Mouse (Mus musculus) stomach, postnatal 0 days (tissue): ENCODE results near the gene Gpx4. TPM values are rescaled to one million over a fixed set of nuclear protein-coding genes. Genes with fewer than 3 reads are reported as not detected.

Experiments
- ATAC-seq: fragments of 200-750 bp; cut with Nextera tagmentation; 2 replicates; pipeline ENCODE4 v1.8.0; 2017; ENCODE audit not compliant: low FRiP score, low TSS enrichment
- DNase-seq: peaks from one replicate; pipeline ENCODE4 v3.0.0-alpha.2; 2016; ENCODE audit warnings: low spot score
- H3K27ac ChIP-seq: fragments of 300-500 bp; sonication (generic); replicated peaks from 2 replicates; pipeline ENCODE4 v1.5.1; 2014; ENCODE audit warnings: mild to moderate bottlenecking, control low read depth
- H3K27me3 ChIP-seq: fragments of 300-500 bp; sonication (generic); 2 replicates; pipeline ENCODE4 v1.6.1; 2014; ENCODE audit warnings: low read length; ENCODE audit not compliant: control insufficient read depth, insufficient read depth
- H3K36me3 ChIP-seq: fragments of 300-500 bp; sonication (generic); 2 replicates; pipeline ENCODE4 v1.6.1; 2014; ENCODE audit warnings: low read length, mixed read lengths; ENCODE audit not compliant: control insufficient read depth, insufficient read depth
- H3K4me1 ChIP-seq: fragments of 300-500 bp; sonication (generic); replicated peaks from 2 replicates; pipeline ENCODE4 v1.6.1; 2014; ENCODE audit warnings: antibody characterized with exemption; ENCODE audit not compliant: control insufficient read depth, insufficient read depth
- H3K4me2 ChIP-seq: fragments of 300-500 bp; sonication (generic); replicated peaks from 2 replicates; pipeline ENCODE4 v1.6.1; 2014; ENCODE audit warnings: low read depth, mild to moderate bottlenecking, control low read depth, moderate library complexity
- H3K4me3 ChIP-seq: fragments of 300-500 bp; sonication (generic); 2 replicates; pipeline ENCODE4 v1.5.1; 2014; ENCODE audit warnings: low read depth, low read length, control low read depth
- H3K9ac ChIP-seq: fragments of 300-500 bp; sonication (generic); 2 replicates; pipeline ENCODE4 v1.6.1; 2014; ENCODE audit warnings: mild to moderate bottlenecking, low read length, control low read depth, mixed read lengths
- H3K9me3 ChIP-seq: fragments of 300-500 bp; sonication (generic); 2 replicates; pipeline ENCODE4 v1.6.1; 2016; ENCODE audit warnings: low read length; ENCODE audit not compliant: control insufficient read depth
- CTCF ChIP-seq: IDR thresholded peaks from 2 replicates; pipeline ENCODE4 v1.5.1; 2016; ENCODE audit warnings: antibody characterized with exemption, low read depth, mild to moderate bottlenecking, moderate library complexity
- EP300 ChIP-seq: optimal IDR thresholded peaks from 2 replicates; pipeline ENCODE3; 2016; ENCODE audit warnings: antibody characterized with exemption
- WGBS: fragments of 180-500 bp; shearing (Covaris S2); extraction: QIAGEN DNeasy Blood & Tissue Kit; methylation state at CpG from one replicate; pipeline ENCODE4 v1.1.7; 2014; 5-methylcytosine and 5-hydroxymethylcytosine counted together
- polyA plus RNA-seq: library from polyadenylated mRNA; unstranded; fragments of >200 nt; fragmentation: Nextera tagmentation; extraction: Ambion mirVana; gene quantifications from 2 replicates; pipeline ENCODE4 v1.2.1, GENCODE M21; 2015

Gpx4 gene
- polyA plus RNA-seq, 1 experiment from 2014 or later, result 435 TPM

GRCm38 (mm10) chr10:80020191-80020590, 26.8 kb upstream of the Gpx4 start:
- 0 out of 2 replicates have a peak, but pooled peaks cover 3% of the 10 kb centered on the region for H3K4me1 ChIP-seq
- no peak overlapping the region for H3K9ac ChIP-seq
- H3K27ac ChIP-seq, result no peak overlapping the region
- TF ChIP-seq EP300 (no peak), CTCF (no peak)
- H3K9me3 ChIP-seq, result no peaks in the 10 kb centered on the region
- H3K27me3 ChIP-seq, result no peaks in the 10 kb centered on the region
- DNase-seq, result no peak
- no peak overlapping the region for H3K4me2 ChIP-seq
- H3K36me3 ChIP-seq, result no peaks in the 10 kb centered on the region
- ATAC-seq, result no peak
- 44% methylated on average over 11 of the region's 11 CpGs for WGBS
- H3K4me3 ChIP-seq, result no peak overlapping the region

- H3K9me3 ChIP-seq, result no peaks in the 10 kb centered on the region
- no peak for DNase-seq
- no peak overlapping the region for H3K9ac ChIP-seq
- no peak overlapping the region for H3K4me2 ChIP-seq
- no peak for ATAC-seq
- 0 out of 2 replicates have a peak, but pooled peaks cover 3% of the 10 kb centered on the region for H3K4me1 ChIP-seq
- H3K4me3 ChIP-seq, result no peak overlapping the region
- TF ChIP-seq CTCF, result peak; percentile 24
- TF ChIP-seq EP300, result no peak
- no peaks in the 10 kb centered on the region for H3K36me3 ChIP-seq
- WGBS, result 79% methylated on average over 18 of the region's 18 CpGs
- no peaks in the 10 kb centered on the region for H3K27me3 ChIP-seq
- no peak overlapping the region for H3K27ac ChIP-seq
Observed at GRCm38 (mm10) chr10:80020603-80021319, 26.2 kb upstream of the Gpx4 start.

GRCm38 (mm10) chr10:80021320-80021641, 25.7 kb upstream of the Gpx4 start:
- H3K4me1 ChIP-seq, result 0 out of 2 replicates have a peak, but pooled peaks cover 3% of the 10 kb centered on the region
- no peaks in the 10 kb centered on the region for H3K36me3 ChIP-seq
- TF ChIP-seq EP300, result no peak
- no peak for TF ChIP-seq CTCF
- no peak overlapping the region for H3K4me3 ChIP-seq
- H3K4me2 ChIP-seq, result no peak overlapping the region
- H3K9ac ChIP-seq, result no peak overlapping the region
- H3K9me3 ChIP-seq, result no peaks in the 10 kb centered on the region
- no peak for DNase-seq
- no peaks in the 10 kb centered on the region for H3K27me3 ChIP-seq
- no peak for ATAC-seq
- no peak overlapping the region for H3K27ac ChIP-seq
- WGBS, result 83% methylated on average over 13 of the region's 13 CpGs

- DNase-seq (no peak), ATAC-seq (no peak)
- H3K36me3 ChIP-seq, result no peaks in the 10 kb centered on the region
- H3K4me1 ChIP-seq, result 0 out of 2 replicates have a peak, but pooled peaks cover 3% of the 10 kb centered on the region
- no peak overlapping the region for H3K27ac ChIP-seq
- H3K27me3 ChIP-seq, result no peaks in the 10 kb centered on the region
- no peak overlapping the region for H3K4me2 ChIP-seq
- 87% methylated on average over 12 of the region's 12 CpGs for WGBS
- no peak overlapping the region for H3K9ac ChIP-seq
- H3K4me3 ChIP-seq, result no peak overlapping the region
- H3K9me3 ChIP-seq, result no peaks in the 10 kb centered on the region
- TF ChIP-seq CTCF, result no peak
- no peak for TF ChIP-seq EP300
Observed at GRCm38 (mm10) chr10:80022164-80022563, 24.8 kb upstream of the Gpx4 start.

GRCm38 (mm10) chr10:80022806-80023205, 24.2 kb upstream of the Gpx4 start:
- Histone ChIP-seq H3K4me3 (no peak overlapping the region), H3K4me2 (no peak overlapping the region), H3K36me3 (no peaks in the 10 kb centered on the region), H3K27ac (no peak overlapping the region), H3K9ac (no peak overlapping the region), H3K27me3 (no peaks in the 10 kb centered on the region), H3K4me1 (0 out of 2 replicates have a peak, but pooled peaks cover 3% of the 10 kb centered on the region), H3K9me3 (no peaks in the 10 kb centered on the region)
- TF ChIP-seq EP300 (no peak), CTCF (no peak)
- 94% methylated on average over 8 of the region's 8 CpGs for WGBS
- no peak for DNase-seq
- no peak for ATAC-seq

- ATAC-seq, result no peak
- Histone ChIP-seq H3K4me2 (no peak overlapping the region), H3K4me3 (no peak overlapping the region), H3K4me1 (0 out of 2 replicates have a peak, but pooled peaks cover under 1% of the 10 kb centered on the region), H3K27me3 (no peaks in the 10 kb centered on the region), H3K9me3 (no peaks in the 10 kb centered on the region), H3K27ac (no peak overlapping the region), H3K9ac (no peak overlapping the region), H3K36me3 (no peaks in the 10 kb centered on the region)
- WGBS, result 54% methylated on average over 5 of the region's 5 CpGs
- DNase-seq, result no peak
- TF ChIP-seq CTCF (no peak), EP300 (no peak)
Observed at GRCm38 (mm10) chr10:80023758-80024157, 23.2 kb upstream of the Gpx4 start.
